Mouse (Mus musculus): ENCODE data around the gene Nova2. TPM values are rescaled to one million over a fixed set of nuclear protein-coding genes. Genes with fewer than 3 reads are reported as not detected.

Gene Nova2
- total RNA-seq, 1 experiment from 2014 or later, result 0.14 TPM

DNA sequence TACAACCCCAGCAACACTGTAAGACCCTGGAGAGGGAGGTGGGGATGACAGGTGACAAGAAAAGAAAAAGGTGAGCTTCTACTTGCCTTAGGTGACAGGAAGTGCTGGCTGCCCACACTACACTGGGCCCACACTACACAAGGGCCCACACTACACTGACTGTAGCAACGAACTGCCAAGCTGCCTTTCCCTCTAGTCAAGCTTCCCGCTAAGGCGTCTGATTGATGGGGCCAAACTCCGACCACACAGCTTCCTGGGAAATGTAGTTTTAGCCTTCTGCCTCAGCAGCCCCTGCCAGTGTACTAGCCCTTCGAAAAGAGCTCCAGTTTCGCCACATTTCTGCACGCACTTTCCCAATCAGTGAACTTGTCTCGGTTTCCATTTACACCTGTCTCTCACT lies 41.9 kb downstream of the Nova2 start:
- 0 out of 2 replicates have a peak, but pooled peaks have one; percentile 26 for ATAC-seq (replicated peaks; ENCODE audit: low read depth, poor library complexity, severe bottlenecking)

DNA sequence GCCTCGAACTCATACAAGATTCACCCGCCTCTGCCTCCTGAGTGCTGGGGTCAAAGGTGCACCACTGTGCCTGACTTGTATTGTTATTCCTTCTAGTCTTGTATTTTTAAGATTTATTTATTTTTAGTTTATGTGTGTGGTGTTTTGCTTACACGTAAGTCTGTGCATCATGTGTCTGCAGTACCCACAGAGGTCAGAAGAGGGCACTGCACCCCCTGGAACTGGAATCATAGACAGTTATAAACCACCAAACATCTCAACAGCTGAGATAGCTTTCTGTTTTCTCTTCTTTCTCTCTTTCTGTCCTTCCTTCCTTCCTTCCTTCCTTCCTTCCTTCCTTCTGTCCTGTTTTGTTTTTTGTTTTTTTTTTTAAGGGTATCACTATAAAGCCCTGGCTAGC lies 45.3 kb downstream of the Nova2 start:
- ATAC-seq (replicated peaks; ENCODE audit: low read depth, poor library complexity, severe bottlenecking), result no peak

DNA sequence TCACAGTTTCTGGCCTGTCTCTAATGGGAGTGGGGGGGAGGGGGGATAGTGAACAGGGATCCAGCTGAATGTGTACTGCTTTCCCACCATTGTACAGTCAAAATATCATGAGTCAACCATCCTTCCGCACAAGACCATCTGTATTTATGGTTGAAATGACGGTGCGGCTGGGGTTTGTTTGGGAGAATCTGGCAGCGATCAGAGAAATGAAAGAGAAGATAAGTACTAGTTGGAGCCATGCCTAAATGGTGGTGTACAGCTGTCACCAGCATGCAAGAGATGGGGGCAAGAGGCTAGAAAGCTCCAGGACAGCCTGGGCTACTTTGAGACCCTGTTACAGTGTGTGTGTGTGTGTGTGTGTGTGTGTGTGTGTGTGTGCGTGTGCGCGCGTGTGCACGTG lies 52.7 kb downstream of the Nova2 start:
- ATAC-seq (replicated peaks; ENCODE audit: low read depth, poor library complexity, severe bottlenecking), result no peak

DNA sequence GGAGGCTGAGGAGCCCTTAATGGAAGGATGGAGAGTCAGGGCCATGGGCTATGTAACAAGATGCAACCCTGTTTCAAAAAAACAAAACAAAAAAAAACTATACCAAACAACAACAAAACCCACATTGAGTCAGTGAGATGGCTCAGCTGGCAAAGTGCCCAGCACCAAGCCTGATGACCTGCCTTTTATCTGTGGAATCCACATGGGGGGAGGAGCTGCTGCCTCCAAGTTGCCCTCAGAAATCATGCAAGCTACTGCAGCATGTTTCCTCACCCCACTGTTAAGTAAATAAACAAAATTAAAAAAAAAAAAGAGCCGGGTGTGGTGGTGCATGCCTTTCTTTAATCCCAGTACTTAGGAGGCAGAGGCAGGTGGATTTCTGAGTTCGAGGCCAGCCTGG lies 60.8 kb downstream of the Nova2 start:
- no peak for ATAC-seq (replicated peaks; ENCODE audit: low read depth, poor library complexity, severe bottlenecking)

DNA sequence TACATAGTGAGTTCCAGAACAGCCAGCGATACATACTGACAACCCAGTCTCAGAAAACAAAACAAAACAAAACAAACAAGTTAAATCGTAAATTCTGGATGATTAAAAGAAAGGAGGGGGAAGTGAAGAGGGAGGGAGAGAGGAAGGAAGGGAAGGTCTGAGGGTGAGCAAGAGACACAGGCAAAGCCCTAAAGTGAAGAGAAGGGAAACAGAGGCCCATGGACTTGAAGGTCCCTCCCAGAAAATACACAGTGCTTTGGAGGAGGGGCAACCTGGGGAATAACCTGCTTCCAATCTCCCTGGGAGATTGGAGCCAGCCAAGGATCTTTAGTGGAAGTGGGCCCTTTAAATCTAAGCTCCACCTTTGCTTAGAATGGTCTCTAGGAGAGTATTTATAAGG lies 61.4 kb downstream of the Nova2 start, which contains the start of gene Nanos2:
Gene Nanos2 (plus strand): TSS at position 301 of the 400 bp plus-strand sequence.
- ATAC-seq (replicated peaks; ENCODE audit: low read depth, poor library complexity, severe bottlenecking), result no peak

DNA sequence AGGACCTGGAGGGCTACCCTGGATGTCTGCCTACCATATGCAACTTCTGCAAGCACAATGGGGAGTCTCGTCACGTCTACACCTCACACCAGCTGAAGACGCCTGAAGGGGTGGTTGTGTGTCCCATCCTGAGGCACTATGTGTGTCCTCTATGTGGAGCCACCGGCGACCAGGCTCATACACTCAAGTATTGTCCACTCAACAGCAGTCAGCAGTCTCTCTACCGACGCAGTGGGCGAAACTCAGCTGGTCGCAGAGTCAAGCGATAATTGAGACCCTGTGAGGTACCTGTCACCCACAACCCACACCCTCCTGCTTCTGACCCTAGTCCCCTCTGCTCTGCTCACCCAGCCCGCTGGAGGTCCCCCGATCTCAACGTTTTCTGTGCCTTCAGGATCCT lies 62.1 kb downstream of the Nova2 start:
- no peak for ATAC-seq (replicated peaks; ENCODE audit: low read depth, poor library complexity, severe bottlenecking)

DNA sequence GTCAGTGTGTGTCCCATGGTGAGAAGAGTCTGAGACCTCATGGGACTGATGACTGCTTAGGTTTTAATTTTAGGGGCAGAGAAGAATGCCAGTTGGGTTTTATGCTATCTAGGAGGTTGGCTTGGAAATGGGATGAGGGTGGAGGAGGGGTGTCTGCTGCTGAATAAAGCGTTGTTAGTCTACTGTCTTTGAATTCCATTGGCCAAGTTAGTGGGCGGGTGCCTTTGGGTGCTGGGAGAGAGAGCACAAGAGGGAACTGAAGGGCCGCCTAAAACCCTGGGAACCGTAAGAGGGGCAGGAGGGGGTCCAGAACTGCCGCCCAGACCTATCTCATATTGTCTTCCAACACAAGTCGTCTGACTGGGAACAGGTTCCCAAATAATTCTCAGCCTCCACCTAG lies 63.1 kb downstream of the Nova2 start:
- no peak for ATAC-seq (replicated peaks; ENCODE audit: low read depth, poor library complexity, severe bottlenecking)

DNA sequence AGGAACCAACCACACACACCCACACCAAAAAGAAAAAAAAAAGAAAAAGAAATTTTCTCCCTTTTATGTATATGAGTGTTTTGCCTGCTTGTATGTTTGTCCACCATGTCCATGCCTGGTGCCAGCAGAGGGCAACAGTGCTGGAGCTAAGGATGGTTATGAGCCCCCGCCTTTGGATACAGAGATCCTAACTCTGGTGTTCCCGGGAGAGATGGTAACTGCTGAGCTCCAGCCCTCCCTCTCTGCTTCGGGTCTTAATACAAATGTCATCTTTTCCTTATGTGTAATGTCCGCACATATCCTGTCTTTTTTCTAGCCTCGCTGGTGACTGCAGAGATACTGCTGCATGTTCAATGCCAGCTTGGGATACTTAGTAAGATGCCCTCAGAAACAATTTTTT lies 64.3 kb downstream of the Nova2 start:
- no peak for ATAC-seq (replicated peaks; ENCODE audit: low read depth, poor library complexity, severe bottlenecking)

DNA sequence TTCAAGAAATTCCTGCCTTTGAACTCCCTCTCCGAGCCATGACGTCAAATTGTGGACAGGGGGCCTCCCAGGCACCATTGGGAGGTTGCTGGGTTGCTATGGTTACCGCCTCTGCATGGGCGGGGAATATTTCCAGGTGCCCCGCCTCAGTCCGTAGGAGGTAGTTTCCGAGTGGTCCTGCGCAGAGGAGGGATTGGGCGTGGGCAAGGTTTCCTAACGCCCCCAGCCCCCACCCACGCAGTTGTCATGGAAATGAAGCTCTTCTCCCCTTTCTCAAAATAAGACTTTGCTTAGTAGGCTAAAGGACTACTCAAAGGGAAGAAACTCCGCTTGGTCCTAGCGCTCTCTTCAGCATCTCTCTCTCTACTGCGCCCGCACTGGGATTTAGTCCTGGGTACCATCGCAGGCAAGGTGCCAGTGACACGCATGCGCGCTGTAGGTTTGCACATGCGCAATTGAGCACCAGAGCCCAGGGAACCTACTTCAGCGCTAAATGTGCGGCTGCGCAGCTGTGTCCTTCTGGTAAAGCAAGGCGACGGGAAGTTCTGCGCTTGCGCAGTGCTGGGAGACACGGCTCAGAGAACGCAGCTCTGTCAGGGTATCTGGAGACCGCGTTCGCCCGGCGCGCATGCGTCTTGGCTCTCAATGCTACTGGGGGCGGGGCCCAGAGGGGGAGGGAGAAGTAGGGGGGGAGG lies 65.1 kb downstream of the Nova2 start, which contains the start of gene Mypop:
Gene Mypop (plus strand): TSS at position 645 of the 695 bp plus-strand sequence.
- ATAC-seq (replicated peaks; ENCODE audit: low read depth, poor library complexity, severe bottlenecking), result peak; percentile 92

DNA sequence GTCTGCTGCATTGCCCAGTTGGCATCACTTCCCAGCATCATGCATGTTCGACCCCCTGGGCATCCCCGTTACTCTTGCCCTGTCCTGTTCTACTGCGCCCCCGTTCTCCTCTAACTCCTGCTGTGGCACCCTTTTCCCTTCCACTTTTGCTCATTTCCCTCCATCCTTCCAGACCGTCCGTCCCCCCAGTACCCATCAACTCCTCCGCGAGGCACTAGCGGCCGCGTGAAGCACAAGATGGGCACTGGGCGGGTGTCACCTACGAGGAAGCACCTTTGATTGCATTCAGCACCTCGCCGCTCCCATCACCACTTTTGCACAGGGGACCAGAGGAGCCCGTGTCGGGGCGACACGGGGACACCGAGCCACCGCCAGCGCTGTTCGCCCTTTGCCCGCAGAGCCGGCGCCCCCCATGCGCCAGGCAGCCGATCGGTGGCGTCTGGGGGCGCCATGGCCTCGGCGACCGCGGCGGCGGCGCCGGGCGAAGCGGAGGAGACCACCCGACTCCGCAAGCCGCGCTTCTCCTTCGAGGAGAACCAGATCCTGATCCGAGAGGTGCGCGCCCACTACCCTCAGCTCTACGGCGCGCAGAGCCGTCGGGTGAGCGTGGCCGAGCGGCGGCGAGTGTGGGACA lies 66.1 kb downstream of the Nova2 start:
- ATAC-seq (replicated peaks; ENCODE audit: low read depth, poor library complexity, severe bottlenecking), result no peak

DNA sequence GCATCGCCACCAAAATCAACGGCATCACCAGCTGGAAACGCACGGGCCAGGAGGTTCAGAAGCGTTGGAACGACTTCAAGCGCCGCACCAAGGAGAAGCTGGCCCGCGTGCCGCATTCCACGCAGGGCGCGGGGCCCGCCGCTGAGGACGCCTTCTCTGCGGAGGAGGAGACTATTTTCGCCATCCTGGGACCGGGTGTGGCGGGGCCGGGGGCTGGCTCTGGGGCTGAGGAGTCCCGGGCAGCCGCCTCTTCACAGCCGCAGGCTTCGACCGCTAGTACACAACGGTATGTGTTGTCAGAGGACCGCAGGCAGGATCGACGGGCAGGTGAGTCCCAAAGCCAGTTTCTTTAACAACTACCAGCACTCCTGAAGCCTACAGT lies 66.6 kb downstream of the Nova2 start:
- ATAC-seq (replicated peaks; ENCODE audit: low read depth, poor library complexity, severe bottlenecking), result no peak

DNA sequence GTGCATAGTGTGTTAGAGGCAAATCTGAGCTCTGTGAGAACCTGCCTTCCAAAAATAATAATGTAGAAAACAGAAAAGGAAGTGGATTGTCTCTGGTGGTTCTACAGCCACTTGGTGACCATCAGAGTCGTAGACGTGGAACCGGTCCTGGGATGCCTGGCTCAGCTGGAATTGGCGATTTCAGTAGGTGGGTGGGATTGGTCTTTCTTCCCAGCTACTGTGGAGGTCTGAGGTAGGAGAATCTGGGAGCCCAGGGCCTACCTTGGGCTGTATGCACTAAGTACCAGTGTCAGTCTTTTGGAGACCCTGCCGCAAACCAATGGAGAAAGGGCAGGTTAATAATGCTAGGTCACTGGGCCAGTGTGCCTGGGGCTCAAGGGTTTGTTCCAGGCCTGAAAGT lies 67.3 kb downstream of the Nova2 start:
- no peak for ATAC-seq (replicated peaks; ENCODE audit: low read depth, poor library complexity, severe bottlenecking)

DNA sequence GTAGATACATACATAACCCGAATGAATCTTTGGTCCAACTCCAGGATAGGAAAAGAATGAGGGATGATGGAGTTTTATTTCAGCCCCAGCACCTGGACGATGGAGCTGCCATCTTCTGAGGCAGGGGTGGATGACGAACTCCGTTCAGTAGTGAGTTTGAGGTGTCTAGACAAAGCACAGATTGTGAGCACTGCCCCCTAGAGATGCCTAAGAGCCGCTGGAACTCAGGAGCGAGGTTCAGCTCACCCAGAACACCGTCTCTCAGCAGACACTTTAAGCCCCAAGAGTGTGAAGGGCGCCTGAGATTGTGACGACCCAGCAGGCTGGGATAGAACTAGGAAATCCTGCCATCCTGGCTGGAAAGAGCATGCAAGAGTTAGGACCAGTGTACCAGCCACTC lies 73.1 kb downstream of the Nova2 start:
- no peak for ATAC-seq (replicated peaks; ENCODE audit: low read depth, poor library complexity, severe bottlenecking)

DNA sequence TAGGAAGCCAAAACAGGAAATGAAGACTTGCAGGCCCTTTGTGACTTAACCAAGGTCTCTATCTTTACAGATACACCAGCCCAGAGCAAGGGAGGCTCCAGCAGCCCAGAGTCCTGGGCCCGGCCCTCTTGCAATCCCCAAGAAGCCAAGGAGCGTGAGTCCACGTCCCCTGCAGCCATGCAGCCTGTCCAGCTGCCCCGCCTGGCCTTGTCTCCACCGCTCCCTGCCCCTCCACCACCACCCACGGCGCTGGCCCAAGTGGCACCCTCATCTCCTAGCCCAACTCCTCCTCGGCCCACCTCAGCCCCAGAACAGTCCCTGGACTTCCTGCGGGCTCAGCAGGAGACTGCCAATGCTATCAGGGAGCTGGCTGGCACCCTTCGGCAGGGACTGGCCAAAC lies 74.7 kb downstream of the Nova2 start:
- no peak for ATAC-seq (replicated peaks; ENCODE audit: low read depth, poor library complexity, severe bottlenecking)

DNA sequence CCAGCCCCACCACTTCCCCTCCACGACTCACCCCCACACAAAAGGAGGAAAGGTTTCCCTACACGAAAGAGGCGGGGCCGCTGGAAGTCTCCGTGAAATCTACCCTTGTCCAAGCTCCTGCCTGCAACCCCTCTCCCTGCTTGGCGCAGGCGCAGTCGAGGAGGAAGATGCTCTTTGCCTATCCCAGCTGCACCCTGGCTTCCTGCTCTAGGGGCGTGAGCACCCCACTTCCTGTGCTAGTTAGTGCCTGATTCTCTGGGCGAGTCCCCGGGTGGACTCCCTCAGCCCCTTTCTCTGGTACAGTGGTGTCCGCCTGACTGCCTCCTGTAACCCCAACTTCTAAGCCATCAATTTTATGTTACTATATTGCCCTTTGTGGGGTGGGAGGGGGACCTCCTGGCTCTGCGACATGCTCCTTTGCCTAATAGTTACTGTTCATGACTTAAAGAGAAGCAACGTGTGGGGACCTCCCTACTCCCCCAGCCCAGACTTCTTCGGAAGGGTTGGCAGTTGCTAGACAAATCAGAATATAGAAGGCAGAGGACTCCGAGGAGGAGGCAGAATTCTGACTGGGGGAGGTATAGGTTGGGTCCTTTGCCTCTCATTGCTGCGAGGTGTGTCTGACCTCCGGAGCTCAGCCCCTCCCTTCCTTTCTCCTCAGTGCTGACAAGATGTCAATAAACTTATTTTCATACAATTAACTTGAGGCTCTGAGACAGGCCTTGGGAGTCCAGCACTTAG lies 75.5 kb downstream of the Nova2 start:
- ATAC-seq (replicated peaks; ENCODE audit: low read depth, poor library complexity, severe bottlenecking), result peak; percentile 64

DNA sequence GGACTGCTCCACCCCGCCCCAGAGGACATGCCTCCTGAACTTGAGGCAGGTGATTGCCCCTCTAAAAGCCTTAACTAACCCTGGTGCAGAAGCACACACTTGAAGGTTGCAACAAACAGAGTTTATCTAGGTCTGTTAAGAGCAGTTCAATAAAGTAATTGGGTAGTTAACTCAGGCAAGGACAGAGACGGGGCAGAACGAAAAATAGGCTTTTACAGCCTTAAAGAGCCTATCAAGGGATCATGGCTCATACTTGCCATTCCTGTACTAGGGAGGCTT lies 76.1 kb downstream of the Nova2 start:
- ATAC-seq (replicated peaks; ENCODE audit: low read depth, poor library complexity, severe bottlenecking), result no peak

DNA sequence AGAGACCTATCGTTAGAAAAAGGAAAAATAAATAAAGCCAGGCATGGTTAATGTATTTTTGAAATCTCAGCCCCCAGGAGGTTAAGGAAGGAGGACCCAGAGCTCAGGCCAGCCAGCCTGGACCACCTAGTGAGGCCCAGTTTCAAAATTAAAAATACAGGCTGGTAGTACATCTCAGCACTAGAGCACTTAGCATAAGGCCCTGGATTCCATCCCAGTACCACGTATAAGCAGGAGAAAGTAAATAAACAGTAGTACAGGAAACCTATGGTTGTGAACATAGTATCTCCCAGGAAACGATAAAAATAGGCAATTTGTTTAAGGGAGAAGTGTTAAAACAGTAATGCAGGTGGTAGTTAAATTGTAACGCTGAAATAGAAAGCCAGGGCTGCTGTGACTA lies 76.4 kb downstream of the Nova2 start:
- no peak for ATAC-seq (replicated peaks; ENCODE audit: low read depth, poor library complexity, severe bottlenecking)

DNA sequence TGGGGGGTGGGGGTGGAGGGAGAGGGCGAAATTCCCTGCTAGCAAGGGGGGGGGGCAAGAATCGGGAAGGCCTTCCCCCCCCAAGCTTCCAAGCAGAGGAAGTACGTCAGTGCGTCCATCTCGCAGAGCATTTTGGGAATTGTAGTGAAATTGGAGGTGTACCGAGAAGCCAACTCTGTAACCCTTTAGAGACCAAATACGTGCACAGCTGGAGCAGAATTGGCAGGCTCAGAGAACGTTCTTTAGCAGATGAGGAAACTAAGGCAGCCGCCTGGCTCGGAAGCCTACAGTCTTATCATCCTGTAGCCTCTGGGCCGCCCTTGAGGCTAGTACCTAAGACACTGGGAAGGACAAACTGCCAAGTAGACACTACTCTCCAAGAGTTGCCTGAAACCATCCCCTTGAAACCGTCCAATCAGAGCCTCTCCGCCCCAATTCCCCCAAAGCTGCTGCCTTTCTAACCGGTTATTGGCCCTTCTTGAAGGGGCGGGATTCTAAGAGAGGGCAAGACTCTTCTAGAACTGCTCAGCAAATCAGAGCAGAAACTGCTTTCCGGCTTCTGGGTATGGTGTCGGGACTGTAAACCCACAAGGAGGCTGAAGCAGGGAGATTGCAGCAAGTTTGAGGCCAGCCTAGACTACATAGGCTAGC lies 77.3 kb downstream of the Nova2 start:
- ATAC-seq (replicated peaks; ENCODE audit: low read depth, poor library complexity, severe bottlenecking), result peak; percentile 61

DNA sequence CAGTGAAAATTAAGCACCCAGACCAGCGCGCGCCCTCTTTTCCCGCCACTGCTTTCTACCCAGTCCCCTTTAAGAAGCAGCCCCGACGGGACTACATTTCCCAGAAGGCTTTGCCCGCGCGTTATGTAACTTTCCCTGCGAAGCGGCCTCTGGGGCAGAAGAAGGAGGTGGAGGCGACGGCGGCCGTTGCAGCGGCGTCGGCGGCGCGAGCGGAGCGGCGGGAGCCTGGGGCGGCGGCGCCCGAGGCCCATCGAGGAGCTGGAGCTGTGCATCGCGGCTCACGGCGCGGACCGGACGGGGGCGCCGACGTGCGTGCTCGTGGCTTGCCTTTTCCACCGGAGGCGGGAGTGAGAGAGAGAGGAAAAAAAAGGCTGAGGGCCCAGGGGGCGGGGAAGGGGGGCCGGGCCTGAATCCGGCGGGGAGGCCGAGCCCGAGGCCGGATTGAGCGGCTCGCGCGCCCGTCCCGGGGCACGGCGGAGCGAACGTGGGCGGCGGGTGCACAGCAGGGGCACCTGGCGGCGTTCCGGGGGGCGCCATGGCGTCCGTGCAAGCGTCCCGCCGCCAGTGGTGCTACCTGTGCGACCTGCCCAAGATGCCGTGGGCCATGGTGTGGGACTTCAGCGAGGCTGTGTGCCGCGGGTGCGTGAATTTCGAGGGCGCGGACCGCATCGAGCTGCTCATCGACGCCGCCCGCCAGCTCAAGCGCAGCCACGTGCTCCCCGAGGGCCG lies 78.4 kb downstream of the Nova2 start, which contains the start of gene Irf2bp1:
Gene Irf2bp1 (plus strand): TSS at position 143 of the 729 bp plus-strand sequence.
- peak; percentile 50 for ATAC-seq (replicated peaks; ENCODE audit: low read depth, poor library complexity, severe bottlenecking)

DNA sequence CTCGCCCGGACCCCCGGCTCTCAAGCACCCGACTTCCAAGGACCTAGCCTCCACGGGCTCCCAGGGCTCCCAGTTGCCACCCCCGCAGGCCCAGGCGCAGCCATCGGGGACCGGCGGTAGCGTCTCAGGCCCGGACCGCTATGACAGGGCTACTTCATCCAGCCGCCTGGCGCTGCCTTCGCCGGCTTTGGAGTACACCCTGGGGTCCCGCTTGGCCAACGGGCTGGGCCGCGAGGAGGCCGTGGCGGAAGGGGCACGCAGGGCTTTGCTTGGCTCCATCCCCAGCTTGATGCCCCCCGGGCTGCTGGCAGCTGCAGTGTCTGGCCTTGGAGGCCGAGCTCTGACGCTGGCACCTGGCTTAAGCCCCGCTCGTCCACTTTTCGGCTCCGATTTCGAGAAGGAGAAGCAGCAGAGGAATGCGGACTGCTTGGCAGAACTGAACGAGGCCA lies 79.0 kb downstream of the Nova2 start:
- no peak for ATAC-seq (replicated peaks; ENCODE audit: low read depth, poor library complexity, severe bottlenecking)

All from common myeloid progenitor, adult 5-6 weeks (primary cell).